Mouse (Mus musculus) lung, postnatal 10 days (tissue): ENCODE data around the gene Mctp1.
"Not testable (repeated sequence)": the region's sequence is repeated elsewhere in the genome, so short reads cannot be mapped to it uniquely, and the experiment has no call there.

ENCODE experiments used
- DNase-seq: peaks from one replicate; pipeline ENCODE4 v3.0.0; 2021

Gene Mctp1

DNA sequence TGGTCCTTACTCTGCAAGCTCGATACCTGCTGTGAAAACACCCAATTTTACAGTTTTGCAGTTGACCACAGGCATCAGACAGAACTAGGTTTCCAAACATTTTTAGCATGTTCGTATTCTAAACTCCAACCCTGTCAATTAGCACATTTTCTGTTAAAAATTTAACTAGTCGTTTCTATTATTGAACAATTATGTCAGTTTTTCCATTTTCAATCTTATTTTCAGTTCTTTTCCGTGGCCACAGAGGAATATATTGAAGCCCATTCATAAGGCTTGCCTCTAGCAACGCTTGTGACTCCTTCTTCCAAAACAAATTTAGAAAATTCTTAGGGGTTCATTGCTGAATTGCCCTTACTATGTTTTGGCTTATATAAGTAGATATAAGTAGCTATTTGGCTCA, 456.4 kb downstream of the Mctp1 start:
- DNase-seq = no peak

DNA sequence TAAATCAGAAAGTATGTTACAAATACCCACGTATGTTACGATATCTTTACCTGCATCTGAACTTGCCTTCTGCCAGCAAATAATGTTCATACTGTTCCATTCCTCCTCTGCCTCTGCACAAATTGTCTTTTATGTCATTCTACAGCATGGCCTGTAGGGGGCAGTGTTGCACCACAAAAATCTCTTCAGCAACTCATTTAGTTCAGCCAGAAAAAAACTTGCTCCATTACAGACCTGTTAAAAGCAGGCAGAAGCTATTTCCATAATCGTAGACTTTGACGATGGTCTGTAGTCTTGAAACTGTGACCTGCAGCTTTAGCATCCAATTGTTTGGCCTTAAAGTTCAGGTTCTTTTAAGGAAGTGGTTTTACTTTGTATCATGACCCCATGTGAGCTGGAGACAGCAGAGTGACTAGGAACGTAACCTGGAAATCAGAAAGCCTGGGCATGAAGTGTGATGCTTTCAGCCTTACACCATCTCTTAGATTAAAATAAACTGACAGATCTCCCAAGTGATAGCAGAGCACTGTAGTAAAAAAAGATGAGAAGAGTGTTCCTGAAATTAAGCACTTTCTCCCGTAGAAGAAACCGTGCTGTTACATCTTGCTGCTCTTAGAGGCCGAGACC, 460.4 kb downstream of the Mctp1 start:
- peak; percentile 60 for DNase-seq

DNA sequence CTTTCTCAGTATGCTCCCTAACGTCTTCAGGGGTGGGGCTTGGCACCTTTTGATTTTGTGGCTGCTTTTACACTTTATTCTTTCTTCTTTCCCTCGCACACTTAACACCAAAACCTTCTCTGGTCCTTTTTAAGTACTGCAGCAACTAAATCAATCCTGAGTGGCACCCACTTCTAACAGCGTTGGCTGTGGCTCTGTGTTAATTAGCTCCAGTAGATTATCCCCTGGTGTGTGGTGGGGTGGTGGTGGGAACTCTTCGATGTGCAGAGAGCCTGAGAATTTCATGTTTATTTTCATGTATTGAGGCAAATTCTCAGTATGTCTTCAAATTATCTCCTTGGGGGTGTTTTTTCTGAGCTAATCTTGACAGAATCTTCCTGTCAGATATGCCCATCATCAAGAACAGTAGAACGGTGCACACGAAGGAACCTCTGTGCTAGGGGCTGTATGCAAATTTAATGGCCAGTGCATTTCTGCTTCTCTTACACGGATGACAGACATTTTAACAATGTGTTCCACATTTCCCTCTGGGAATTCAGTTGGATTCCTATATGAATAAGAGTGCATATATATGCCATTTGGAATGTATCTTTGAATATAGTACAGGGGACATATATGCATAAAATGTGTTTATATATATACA, 466.2 kb downstream of the Mctp1 start:
- DNase-seq = no peak

DNA sequence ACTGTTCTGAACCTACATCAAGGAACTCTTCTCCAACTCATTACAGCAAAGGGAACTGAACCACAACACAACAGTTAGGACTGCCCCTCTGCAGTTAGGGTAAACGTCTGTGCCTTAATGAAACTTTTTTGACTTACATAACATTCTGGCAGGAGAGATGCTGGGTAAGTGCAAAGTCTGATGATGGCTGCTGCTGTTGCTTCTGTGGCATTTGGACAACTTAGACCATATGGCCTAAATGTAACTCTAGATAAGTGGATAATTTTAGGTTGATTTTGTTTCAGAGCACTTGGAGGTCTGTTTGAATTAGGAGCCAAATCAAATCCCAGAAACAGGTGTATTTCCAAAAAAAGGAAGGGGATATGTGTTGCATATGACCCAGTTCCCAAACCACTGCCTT, 470.0 kb downstream of the Mctp1 start:
- DNase-seq = no peak

DNA sequence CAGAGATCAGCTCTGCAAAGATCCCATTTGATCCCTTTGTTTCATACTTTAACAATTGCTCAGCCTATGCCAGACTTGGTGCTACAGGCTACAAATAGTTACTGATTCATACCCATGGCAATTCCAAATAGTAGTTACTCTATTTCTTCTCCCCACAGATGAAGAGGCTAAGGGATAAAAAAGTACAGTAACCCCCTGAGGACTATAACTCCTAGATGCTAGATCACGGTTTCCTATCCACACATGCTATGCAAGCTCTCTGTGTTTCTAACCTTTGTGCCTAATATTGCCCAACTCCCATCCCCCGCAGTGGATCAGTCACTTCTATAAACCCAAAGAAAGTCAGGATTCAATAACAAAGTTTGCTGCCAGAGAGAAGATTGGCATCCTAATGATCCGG, 470.7 kb downstream of the Mctp1 start:
- DNase-seq = no peak

DNA sequence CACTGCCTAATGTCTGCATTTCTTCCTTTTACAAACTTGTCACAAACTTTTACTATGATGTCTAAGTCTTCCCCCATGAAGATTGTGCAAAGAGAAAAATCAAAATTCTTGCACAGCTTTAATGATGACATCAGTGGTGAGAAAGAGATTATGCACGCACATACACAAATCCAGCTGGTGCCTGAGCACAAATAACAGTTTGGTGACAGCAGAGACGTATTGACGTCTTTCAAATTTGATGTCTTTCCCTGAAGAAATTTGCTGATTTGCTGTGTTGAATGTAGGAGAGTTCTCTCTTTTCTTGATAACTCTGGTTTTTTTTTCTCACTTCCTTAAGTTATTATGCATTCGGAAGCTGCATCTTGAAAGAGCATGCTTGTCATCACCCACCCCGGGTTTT, 472.7 kb downstream of the Mctp1 start:
- DNase-seq = no peak

DNA sequence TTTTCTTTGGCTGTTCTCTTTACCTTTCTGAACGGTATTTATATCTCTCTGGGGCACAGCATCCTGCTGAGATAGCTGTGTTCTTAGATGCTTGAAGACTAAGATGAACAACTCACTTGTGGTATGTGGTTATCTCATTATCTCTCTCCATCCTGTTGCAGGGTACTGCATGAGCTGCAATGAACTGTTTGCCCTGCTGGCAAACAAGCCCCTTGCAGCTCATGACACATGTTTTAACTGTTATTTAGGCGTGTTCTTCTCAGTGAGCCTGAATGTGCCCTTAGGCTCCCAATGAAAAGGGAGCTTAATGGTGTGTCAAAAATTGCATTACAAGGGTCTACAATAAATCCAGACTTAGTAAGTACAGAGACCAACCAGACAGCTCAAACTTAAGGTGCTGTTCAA, 473.7 kb downstream of the Mctp1 start:
- no peak for DNase-seq

DNA sequence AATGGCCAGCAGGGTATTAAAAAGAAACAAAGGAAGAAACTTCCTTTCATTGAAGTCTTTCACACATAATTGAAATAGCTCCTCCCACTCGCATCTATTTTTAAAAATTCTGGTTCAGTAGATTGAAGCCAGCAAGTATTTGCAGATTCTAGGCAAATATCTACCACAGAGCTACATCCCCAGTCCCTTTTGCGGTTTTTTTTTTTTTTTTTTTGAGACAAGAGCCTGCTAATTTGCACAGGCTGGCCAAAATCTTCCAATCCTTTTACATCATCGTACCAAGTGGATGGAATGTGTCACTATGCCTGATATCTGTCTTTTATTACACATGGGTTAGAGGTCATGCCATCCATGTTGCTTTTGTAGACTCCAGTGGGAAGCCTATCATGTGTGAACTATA, 486.0 kb downstream of the Mctp1 start:
- no peak for DNase-seq

DNA sequence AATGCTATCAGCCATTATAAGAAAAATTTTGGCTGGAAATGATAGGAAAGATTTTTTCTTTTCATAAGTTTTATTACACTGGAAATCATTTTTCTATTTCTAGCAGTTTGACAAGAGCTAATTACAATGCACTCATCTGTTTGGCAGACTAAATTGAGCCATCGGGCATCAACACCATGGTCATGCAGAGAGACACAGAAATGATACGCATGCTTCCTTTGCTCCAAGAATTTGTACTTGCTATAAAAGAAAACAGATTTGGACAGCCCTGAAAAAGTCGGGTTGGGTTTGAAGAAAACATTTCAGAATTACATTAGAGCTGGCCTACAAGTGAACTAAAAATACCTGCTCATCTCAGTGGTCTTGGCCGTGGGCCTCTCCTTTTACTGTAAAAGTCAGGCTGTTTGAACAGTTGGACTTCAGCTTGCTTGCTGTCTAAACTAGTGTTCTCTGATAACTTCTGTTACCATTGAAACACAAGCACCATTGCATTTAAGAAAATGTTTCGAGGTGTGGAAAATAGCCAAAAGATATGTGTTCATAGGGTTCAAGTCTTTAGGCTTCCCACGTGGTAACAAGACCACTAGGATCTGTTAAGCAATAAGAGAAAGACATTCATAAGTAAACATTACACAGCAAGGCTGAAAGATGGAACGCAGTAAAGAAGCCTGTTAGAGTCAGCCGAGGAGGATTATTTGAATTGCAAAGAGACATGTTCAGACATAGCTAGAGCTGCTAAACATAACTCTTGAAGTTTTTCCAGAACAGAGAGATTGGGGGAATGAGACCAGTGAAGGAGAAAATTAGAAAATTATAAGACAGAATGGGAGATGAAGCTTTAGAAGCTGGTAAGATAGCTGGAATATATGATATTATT, 493.8 kb downstream of the Mctp1 start:
- DNase-seq = no peak

DNA sequence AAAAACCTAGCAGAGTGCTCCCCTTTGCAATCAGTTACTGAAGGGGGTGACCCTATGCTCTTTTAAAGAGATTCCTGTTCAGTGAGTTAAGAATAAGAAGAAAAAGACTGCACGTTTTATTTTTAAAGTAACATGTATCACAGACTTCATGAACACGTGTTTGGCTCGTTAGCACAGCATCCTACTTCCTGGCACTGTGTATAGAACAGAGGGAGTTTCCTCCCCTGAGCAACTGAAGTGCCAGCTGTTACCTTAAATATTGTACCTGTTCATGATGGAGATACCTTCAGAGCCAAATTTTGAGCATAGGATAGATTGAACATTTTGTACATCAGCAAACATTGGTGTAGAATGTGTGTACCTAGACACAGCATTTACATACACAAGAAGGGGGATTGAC, 494.7 kb downstream of the Mctp1 start:
- no peak for DNase-seq

DNA sequence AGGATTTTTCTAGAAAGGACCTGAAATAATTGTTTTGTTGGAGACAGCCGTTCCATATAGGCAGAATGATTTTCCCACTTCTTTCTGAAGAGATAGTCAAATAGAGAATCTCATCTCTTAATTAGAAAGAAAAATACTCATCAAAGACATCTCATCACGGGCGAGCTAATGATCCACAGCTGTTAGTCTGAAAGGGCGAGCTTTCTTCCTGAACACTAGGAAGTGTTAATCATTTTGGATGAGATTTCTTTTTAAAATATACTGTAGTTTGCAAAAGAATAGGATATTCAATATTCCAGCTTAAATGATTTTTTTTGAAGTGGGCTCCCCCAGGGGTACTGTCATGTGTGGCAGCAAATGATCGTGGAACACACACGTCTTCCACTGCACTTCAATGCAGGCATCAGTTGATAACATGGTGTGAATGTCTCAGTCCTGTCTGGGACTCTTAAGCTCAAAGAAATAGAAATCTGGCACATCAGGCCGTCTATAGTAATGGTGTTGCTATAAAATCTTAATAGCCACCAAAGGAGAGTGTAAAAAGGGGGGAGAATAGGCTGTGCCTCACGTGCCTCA, 500.3 kb downstream of the Mctp1 start:
- no peak for DNase-seq

DNA sequence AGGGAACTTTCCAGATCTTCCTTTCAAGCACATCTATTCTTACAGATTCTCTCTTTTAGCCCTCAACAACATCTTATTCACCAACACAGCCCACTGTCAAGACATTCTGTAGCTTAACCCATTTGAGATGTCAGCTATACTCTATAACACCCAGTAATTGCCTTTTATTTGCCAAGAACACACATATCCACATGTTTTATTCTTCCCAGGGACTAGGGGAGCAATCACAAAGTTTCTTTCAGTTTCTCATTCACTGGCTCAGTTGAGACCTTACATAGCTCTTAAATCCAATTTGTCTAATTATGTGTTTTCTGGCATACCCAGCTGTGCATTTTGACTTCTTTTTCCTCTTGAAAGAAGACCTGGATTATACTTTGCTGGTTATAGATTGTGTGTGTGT, 508.7 kb downstream of the Mctp1 start:
- no peak for DNase-seq

DNA sequence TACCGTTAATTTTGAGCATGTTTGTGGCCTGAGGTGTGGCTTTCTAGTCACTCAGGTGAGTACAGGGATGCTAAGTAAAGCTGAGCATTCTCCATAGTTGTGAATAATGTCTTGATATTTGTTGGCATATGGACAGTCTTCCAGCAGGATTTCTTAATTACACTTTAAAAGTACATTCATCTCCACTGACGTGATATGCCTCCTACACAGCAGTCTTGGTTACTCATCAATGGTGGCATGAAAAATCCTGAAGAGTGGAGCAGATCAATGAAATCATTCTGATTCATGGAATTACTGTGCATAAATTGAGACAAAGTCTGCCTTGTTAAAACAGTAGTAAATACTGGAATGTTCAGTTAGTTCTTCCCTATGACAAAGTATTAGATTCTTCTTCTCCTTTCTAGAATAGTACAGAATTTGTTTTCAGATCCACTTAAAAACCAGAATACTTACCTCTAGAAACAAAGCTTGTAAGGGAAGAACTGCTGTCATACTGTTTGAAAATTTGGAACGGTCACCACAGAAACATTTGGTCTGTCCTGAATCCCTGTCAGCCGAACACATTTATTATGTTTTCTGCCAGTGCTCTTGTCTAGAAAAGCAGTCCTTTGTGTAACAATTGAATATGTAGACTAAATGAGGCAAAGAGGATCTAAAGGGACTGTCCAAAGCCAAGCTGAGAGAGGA, 511.6 kb downstream of the Mctp1 start:
- no peak for DNase-seq

DNA sequence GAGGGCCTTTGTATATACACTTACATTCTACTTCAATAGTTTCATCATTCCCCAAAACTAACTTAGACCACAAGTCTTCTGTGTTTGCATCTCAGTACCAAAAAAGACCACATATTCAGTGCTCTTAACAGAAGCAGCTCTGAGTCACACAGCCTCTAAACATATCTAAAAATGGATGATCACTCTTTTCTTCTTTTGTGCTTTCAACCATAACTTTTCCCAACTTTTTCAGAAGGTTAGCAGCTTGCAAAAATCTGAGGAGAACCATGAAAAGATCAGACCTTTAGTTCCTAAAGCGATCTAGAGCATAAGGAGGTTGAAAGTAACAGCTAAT, 512.1 kb downstream of the Mctp1 start:
- DNase-seq = no peak

DNA sequence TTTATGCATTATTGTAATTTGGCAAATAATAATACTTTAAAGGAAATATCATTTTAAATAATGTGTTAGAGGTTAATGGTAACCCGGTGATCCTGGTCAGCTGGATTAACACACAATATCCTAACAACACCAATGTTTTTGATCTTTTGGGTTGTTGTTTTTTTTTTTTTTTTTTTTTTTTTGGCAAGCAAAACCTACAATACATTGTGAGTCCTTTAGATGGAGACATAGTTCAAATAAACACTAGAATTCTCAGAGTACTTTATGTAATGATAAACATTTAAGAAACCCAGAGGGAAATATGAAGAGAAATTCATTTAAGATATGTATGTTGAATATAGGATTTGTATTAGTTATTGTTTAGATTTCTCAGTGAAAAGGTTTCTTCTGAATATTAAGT, 534.0 kb downstream of the Mctp1 start:
- no peak for DNase-seq

DNA sequence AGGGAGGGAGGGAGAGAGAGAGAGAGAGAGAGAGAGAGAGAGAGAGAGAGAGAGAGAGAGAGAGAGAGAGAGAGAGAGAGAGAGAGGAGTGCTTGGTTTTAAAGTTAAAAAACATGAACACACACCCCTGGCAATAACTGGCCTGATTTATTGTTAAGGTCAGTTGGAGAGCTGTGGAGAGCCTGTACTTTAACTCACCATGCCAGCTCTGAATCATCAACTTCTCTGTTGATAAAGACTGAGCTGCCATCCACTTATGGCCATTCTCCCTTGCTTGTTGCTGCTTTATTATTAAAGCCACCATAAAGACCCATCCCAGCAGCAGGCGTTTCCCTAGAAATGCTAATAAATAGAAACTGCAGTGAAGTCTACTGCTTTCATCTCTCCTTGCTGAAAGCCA, 542.5 kb downstream of the Mctp1 start:
- DNase-seq = no peak

DNA sequence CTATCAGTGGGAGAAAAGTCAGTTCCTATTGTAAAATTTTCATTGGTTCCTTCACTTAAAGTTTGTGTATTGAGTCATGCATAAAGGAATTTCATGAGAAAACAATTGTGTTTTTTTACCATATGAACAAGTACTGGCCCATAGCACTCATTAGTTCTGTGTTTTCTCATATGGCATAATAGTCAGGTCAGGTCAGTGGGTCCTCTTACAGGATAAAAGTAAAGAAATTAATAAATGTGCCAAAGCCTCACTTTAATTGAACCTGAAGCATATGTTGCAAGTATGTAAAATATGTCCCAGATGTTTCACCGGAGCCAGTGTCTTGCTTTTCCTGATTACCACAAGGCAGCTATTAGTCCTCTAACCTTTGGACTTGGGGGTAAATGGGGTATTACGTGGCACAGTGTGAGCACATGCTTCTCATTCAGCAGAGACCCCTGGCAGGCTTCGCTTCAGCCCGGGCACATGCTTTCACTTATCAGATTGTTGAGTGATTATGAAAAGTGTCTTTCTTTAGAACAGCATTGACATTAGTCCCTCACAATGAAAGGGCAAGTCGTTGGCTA, 543.6 kb downstream of the Mctp1 start:
- no peak for DNase-seq

DNA sequence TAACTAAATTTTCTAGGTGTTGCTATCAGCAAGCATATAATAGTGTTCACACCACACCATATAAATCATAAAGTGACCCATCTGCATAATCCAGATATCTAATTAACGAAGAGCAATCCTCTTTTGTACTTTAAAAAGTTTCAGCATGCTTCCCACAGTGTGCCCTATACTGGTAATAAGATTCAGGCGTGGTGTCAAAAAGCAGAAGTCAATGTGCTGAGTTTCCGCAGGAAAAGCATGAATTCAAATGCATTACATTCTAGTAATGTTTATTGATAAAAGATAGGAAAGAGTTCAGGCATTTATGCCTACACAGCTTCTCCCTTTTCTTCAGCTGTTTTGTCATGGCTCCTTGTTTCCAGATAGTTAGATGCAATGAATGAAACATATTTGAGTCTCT, 544.8 kb downstream of the Mctp1 start:
- DNase-seq = no peak

DNA sequence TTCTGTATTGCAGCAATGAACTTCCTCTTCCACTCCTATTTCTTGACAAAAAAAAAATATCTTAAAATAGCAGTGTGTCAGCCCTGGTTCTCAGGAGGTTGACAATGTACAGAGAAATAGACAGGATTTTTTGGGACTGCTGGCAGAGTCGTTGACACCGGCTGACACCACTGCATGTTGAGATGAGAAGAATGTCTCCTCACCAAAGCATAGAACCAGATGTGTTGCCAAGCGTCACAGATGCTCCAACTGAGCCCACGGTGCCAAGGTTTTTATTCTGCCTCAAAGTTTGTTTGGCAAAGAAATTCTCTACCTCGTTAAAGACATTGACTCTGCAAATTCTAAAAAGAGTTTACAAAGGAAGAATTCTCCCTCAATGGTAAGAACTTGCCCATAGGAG, 548.6 kb downstream of the Mctp1 start:
- DNase-seq = no peak

DNA sequence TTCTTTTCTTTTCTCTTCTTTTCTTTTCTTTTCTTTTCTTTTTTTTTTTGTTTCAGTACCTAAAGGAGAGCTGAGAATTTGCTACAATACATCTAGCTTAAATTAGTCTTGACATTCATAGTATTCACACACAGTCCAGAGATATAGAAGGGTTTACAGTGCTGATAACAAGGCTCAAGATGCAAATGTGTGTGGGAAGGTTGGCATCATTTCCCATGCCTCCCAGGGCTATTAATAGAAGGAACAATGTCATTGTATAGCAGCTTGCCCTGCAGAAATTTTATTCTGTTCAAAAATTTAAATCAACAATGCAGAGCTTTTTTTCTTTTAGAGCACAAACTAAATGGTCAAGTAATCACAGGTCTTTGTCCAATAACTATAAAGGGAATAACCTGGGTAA, 564.9 kb downstream of the Mctp1 start:
- DNase-seq = no peak

DNA sequence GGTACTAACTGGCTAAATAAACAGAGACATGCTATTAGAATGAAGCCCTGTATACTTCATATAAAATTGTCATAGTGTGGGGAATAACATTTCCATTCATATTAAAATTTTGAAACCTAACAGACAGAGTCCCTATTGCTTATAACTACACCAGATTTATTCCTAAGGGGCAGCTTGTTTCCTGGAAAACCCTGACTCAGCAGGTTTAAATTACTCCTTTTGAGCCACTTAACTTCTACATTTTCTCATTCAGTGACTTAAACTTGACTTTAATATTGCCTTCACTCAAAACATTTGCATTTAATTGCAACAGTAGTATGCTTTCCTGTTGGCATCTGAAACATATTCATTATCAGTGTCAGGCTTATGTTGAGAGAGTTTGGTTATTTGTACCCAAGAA, 583.3 kb downstream of the Mctp1 start:
- DNase-seq = no peak

DNA sequence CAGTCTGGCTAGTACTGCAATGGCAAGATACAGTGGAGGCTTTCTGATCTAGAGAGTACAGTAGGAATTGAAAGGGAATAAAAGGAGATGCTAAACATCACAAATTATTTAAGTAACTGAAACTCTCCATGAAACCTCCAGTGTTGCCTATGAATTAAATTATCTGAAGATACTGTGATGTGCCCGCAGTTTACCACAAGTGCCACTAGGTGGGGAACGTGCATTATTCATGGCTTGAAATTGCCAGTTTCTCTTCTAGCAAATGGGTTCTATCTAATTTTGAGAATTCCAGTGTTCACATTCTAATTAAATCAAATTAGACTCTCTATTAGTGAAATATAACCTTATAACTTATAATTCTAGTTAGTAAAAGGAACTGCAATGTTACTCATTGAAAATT, 585.1 kb downstream of the Mctp1 start:
- peak; percentile 39 for DNase-seq

DNA sequence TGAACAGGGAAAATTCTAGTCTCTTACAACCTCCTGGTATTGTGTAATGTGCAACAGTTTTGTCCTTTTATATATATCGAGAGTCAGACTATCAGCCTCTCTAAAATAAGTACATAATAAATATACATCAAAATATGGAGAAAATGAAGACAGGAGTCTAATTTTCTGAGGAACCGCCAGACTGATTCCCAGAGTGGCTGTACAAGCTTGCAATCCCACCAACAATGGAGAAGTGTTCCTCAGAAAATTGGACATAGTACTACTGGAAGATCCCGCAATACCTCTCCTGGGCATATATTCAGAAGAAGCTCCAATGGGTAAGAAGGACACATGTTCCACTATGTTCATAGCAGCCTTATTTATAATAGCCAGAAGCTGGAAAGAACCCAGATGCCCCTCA, 586.7 kb downstream of the Mctp1 start:
- DNase-seq = not testable (repeated sequence)
